In the genomic region with DNA sequence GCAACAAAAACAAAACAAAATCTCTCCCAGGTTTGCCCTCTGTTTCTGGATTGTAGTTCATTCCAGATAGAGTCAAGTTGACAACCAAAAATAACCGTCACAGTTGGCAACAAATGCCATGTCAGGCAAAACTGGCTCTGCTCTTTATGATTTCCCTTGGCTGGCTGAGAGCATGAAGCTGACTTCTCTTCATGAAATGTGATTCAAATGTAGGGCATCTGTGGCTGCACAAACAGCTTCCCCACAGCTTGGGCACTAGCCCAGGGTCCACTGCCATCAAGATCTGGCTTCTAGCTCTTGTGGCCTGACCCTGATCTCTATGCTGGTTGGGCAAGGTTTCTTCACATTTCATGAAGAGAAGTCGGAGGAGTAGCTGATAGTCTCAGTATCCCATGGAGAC, we compare ENCODE assay signal across 10 mouse cellular contexts. TPM values are rescaled to one million over a fixed set of nuclear protein-coding genes. Genes with fewer than 3 reads are reported as not detected.
DNase-seq lines count a peak whose midpoint lies in the region; ATAC-seq and TF ChIP-seq lines count a peak whose summit lies in the region.
"Had no signal": no experiment of that assay in that cellular context is flagged by ENCODE, and none has a peak within 500 bp of the region (broad histone marks: within the 10 kb centered on the region; RNA-seq: fewer than 3 reads in every experiment).

No protein-coding gene starts in this region.

- no peaks in the 10 kb centered on the region for H3K36me3 ChIP-seq in stomach, postnatal 0 days (ENCODE audit: control insufficient read depth, insufficient read depth, low read length)

- WGBS in stomach, postnatal 0 days = 84% methylated on average over 2 of the region's 2 CpGs

- peak overlapping the region; percentile 74; the same call in 1 of the 2 replicates for H3K27ac ChIP-seq in layer of hippocampus, adult 2 months
- no peak overlapping the region for H3K27ac ChIP-seq in stomach, postnatal 0 days (replicated peaks)
- H3K27ac ChIP-seq: liver, embryonic 14.5 days had no signal

- H3K4me1 ChIP-seq in stomach, postnatal 0 days (replicated peaks; ENCODE audit: control insufficient read depth, insufficient read depth) = no peaks in the 10 kb centered on the region

- no peaks in the 10 kb centered on the region for H3K9me3 ChIP-seq in stomach, postnatal 0 days (ENCODE audit: control insufficient read depth, low read length)

- H3K9ac ChIP-seq in stomach, postnatal 0 days (ENCODE audit: low read length) = no peak overlapping the region
- H3K9ac ChIP-seq: liver, embryonic 14.5 days had no signal

- no peak for TF ChIP-seq EP300 in stomach, postnatal 0 days (optimal IDR thresholded peaks at IDR 0.05)

- DNase-seq in layer of hippocampus, adult 2 months (ENCODE audit: low spot score in 2 of 2) = peak in 1 of 2 experiments; percentile 24
- no peak for DNase-seq in layer of hippocampus, postnatal 10 days (ENCODE audit: low spot score in 2 of 2)
- peak; percentile 87 for DNase-seq in brain, adult 2 months (ENCODE audit: low read depth, low spot score)
- DNase-seq in cerebellum, postnatal 10 days = peak; percentile 70
- DNase-seq in heart, postnatal 10 days = peak; percentile 66 to 73
- DNase-seq in stomach, postnatal 0 days (ENCODE audit: low spot score) = no peak
- no peak for DNase-seq in spleen, postnatal 36 days (ENCODE audit: low spot score in 2 of 2)

- H3K4me2 ChIP-seq in stomach, postnatal 0 days (replicated peaks; ENCODE audit: low read depth) = no peak overlapping the region

- TF ChIP-seq CTCF in layer of hippocampus, adult 2 months (conservative IDR thresholded peaks at IDR 0.05) = no peak
- no peak for TF ChIP-seq CTCF in stomach, postnatal 0 days (IDR thresholded peaks at IDR 0.05; ENCODE audit: low read depth)

- no peaks in the 10 kb centered on the region for H3K27me3 ChIP-seq in stomach, postnatal 0 days (ENCODE audit: control insufficient read depth, insufficient read depth, low read length)

- intact Hi-C loops in heart, postnatal 10 days (cut with DNase I) = no loop called here

- no peak overlapping the region for H3K4me3 ChIP-seq in layer of hippocampus, adult 2 months
- H3K4me3 ChIP-seq in stomach, postnatal 0 days (ENCODE audit: low read depth, low read length) = no peak overlapping the region

- no peak for ATAC-seq in stomach, postnatal 0 days (ENCODE audit: low FRiP score, low TSS enrichment)
- ATAC-seq: forebrain, embryonic 14.5 days; intestine, embryonic 16.5 days had no signal

RNA-seq across cellular contexts. Expression of a gene that starts 9.7 kb away (rescaled TPM):
- total RNA-seq in layer of hippocampus, adult 2 months (2021) = 100 to 1,000 TPM; 207 to 216 TPM
- total RNA-seq in layer of hippocampus, postnatal 10 days (2021) = 100 to 1,000 TPM; 247 to 258 TPM
- 100 to 1,000 TPM; 290 to 296 TPM for total RNA-seq in heart, postnatal 10 days (2021)
- polyA plus RNA-seq in stomach, postnatal 0 days (2015; fragmentation: Nextera tagmentation; extraction: Ambion mirVana) = 69.9 and 71.5 TPM in 2 replicates

RNA-seq across cellular contexts. Expression of a gene that starts 50.9 kb away (rescaled TPM):
- total RNA-seq in layer of hippocampus, adult 2 months (2021) = 100 to 1,000 TPM; 352 to 358 TPM
- total RNA-seq in layer of hippocampus, postnatal 10 days (2021) = 100 to 1,000 TPM; 316 to 337 TPM
- total RNA-seq in heart, postnatal 10 days (2021) = 100 to 1,000 TPM; 120 to 122 TPM
- polyA plus RNA-seq in stomach, postnatal 0 days (2015; fragmentation: Nextera tagmentation; extraction: Ambion mirVana) = 148 TPM in 2 replicates

Comparison
In these comparisons a context has a peak if more than half of its experiments do, and no peak if none do; other contexts are left out.
1. DNase-seq: peak in brain, adult 2 months (single experiment), cerebellum, postnatal 10 days (2 of 2) and heart, postnatal 10 days (2 of 2); none in layer of hippocampus, postnatal 10 days (0 of 2), stomach, postnatal 0 days (single experiment) and spleen, postnatal 36 days (0 of 2).